Mouse (Mus musculus): ENCODE measurements around the gene Fes. TPM values are rescaled to one million over a fixed set of nuclear protein-coding genes. Genes with fewer than 3 reads are reported as not detected.

Gene Fes
- polyA plus RNA-seq (2015; fragmentation: Nextera tagmentation; extraction: Ambion mirVana), result 12.5 and 13.5 TPM in 2 replicates

- peaks cover 16% of the 10 kb centered on the region for H3K4me1 ChIP-seq
- WGBS, result 18% methylated on average over 33 of the region's 33 CpGs
These were observed at the start of gene Fes for GRCm38 (mm10) chr7:80387633-80388543. Gene Fes (minus strand): TSS chr7:80387946.

GRCm38 (mm10) chr7:80436571-80436970 lies 48.8 kb upstream of the Fes start:
- Histone ChIP-seq H3K27ac (no peak overlapping the region), H3K36me3 (no peaks in the 10 kb centered on the region), H3K9ac (no peak overlapping the region), H3K4me2 (no peak overlapping the region), H3K4me1 (0 out of 2 replicates have a peak, but pooled peaks cover 6% of the 10 kb centered on the region), H3K27me3 (replicated peaks) (no peaks in the 10 kb centered on the region), H3K9me3 (no peaks in the 10 kb centered on the region), H3K4me3 (replicated peaks) (no peak overlapping the region)
- ATAC-seq (ENCODE audit: insufficient read depth, low FRiP score, low read depth), result no peak
- 76% methylated on average over 7 of the region's 7 CpGs for WGBS

More at GRCm38 (mm10) chr7:80387633-80388543, at the start of gene Fes:
- H3K9ac ChIP-seq, result peak within 1 kb of the TSS; percentile 16; the same call in 1 of the 2 replicates
- no peaks in the 10 kb centered on the region for H3K27me3 ChIP-seq (replicated peaks)
- peak; percentile 33; the same call in 1 of the 2 replicates for ATAC-seq (ENCODE audit: insufficient read depth, low FRiP score, low read depth)
- H3K9me3 ChIP-seq, result no peaks in the 10 kb centered on the region
- peak within 1 kb of the TSS; percentile 34 for H3K4me3 ChIP-seq (replicated peaks)
- H3K36me3 ChIP-seq, result peaks cover 26% of the 10 kb centered on the region; the same call in 1 of the 2 replicates
- peak within 1 kb of the TSS; percentile 73 for H3K27ac ChIP-seq
- peak within 1 kb of the TSS; percentile 46 for H3K4me2 ChIP-seq

- Histone ChIP-seq H3K27me3 (replicated peaks) (no peaks in the 10 kb centered on the region), H3K4me3 (replicated peaks) (no peak overlapping the region), H3K27ac (no peak overlapping the region), H3K4me2 (no peak overlapping the region), H3K36me3 (no peaks in the 10 kb centered on the region), H3K9me3 (no peaks in the 10 kb centered on the region), H3K9ac (no peak overlapping the region), H3K4me1 (0 out of 2 replicates have a peak, but pooled peaks cover 6% of the 10 kb centered on the region)
- WGBS, result 54% methylated on average over 3 of the region's 3 CpGs
- ATAC-seq (ENCODE audit: insufficient read depth, low FRiP score, low read depth), result peak; percentile 39; the same call in 1 of the 2 replicates
These were observed 47.8 kb upstream of the Fes start for GRCm38 (mm10) chr7:80435594-80435993.

GRCm38 (mm10) chr7:80429661-80430060 lies 41.9 kb upstream of the Fes start:
- Histone ChIP-seq H3K9ac (no peak overlapping the region), H3K9me3 (no peaks in the 10 kb centered on the region), H3K4me3 (replicated peaks) (no peak overlapping the region), H3K4me1 (no peaks in the 10 kb centered on the region), H3K27ac (no peak overlapping the region), H3K36me3 (no peaks in the 10 kb centered on the region), H3K4me2 (no peak overlapping the region), H3K27me3 (replicated peaks) (no peaks in the 10 kb centered on the region)
- 88% methylated on average over 12 of the region's 12 CpGs for WGBS
- no peak for ATAC-seq (ENCODE audit: insufficient read depth, low FRiP score, low read depth)

- no peak for ATAC-seq (ENCODE audit: insufficient read depth, low FRiP score, low read depth)
- peaks cover 5% of the 10 kb centered on the region; the same call in 1 of the 2 replicates for H3K4me1 ChIP-seq
- no peaks in the 10 kb centered on the region for H3K36me3 ChIP-seq
- H3K27ac ChIP-seq, result no peak overlapping the region
- whole genome bisulfite sequencing, result 74% methylated on average over 5 of the region's 5 CpGs
- no peak overlapping the region for H3K9ac ChIP-seq
- H3K27me3 ChIP-seq (replicated peaks), result no peaks in the 10 kb centered on the region
- H3K4me3 ChIP-seq (replicated peaks), result no peak overlapping the region
- H3K9me3 ChIP-seq, result no peaks in the 10 kb centered on the region
- no peak overlapping the region for H3K4me2 ChIP-seq
These were observed 40.0 kb upstream of the Fes start for GRCm38 (mm10) chr7:80427730-80428129.

GRCm38 (mm10) chr7:80426363-80426762 lies 38.6 kb upstream of the Fes start:
- no peak overlapping the region for H3K9ac ChIP-seq
- H3K27ac ChIP-seq, result no peak overlapping the region
- no peaks in the 10 kb centered on the region for H3K27me3 ChIP-seq (replicated peaks)
- no peaks in the 10 kb centered on the region for H3K36me3 ChIP-seq
- H3K4me1 ChIP-seq, result peaks cover 7% of the 10 kb centered on the region; the same call in 1 of the 2 replicates
- WGBS, result 65% methylated on average over 7 of the region's 7 CpGs
- no peak overlapping the region for H3K4me3 ChIP-seq (replicated peaks)
- ATAC-seq (ENCODE audit: insufficient read depth, low FRiP score, low read depth), result no peak
- no peaks in the 10 kb centered on the region for H3K9me3 ChIP-seq
- H3K4me2 ChIP-seq, result no peak overlapping the region

GRCm38 (mm10) chr7:80424722-80425121 lies 37.0 kb upstream of the Fes start:
- Histone ChIP-seq H3K9me3 (no peaks in the 10 kb centered on the region), H3K27me3 (replicated peaks) (no peaks in the 10 kb centered on the region), H3K36me3 (no peaks in the 10 kb centered on the region), H3K4me2 (no peak overlapping the region), H3K4me3 (replicated peaks) (no peak overlapping the region), H3K4me1 (peaks cover 7% of the 10 kb centered on the region; the same call in 1 of the 2 replicates), H3K9ac (no peak overlapping the region), H3K27ac (no peak overlapping the region)
- 82% methylated on average over 6 of the region's 6 CpGs for WGBS
- no peak for ATAC-seq (ENCODE audit: insufficient read depth, low FRiP score, low read depth)

- Histone ChIP-seq H3K27ac (peak overlapping the region; percentile 42; the same call in 1 of the 2 replicates), H3K4me1 (peaks cover 7% of the 10 kb centered on the region; the same call in 1 of the 2 replicates), H3K9ac (no peak overlapping the region), H3K4me3 (replicated peaks) (peak overlapping the region; percentile 18; the same call in 1 of the 2 replicates), H3K9me3 (no peaks in the 10 kb centered on the region), H3K4me2 (peak overlapping the region; percentile 49), H3K27me3 (replicated peaks) (no peaks in the 10 kb centered on the region), H3K36me3 (no peaks in the 10 kb centered on the region)
- 9% methylated on average over 20 of the region's 20 CpGs for WGBS
- peak; percentile 41; the same call in 1 of the 2 replicates for ATAC-seq (ENCODE audit: insufficient read depth, low FRiP score, low read depth)
These were observed 35.2 kb upstream of the Fes start for GRCm38 (mm10) chr7:80422759-80423480.

- 91% methylated on average over 6 of the region's 6 CpGs for WGBS
- Histone ChIP-seq H3K27me3 (replicated peaks) (no peaks in the 10 kb centered on the region), H3K9me3 (no peaks in the 10 kb centered on the region), H3K36me3 (no peaks in the 10 kb centered on the region), H3K4me2 (no peak overlapping the region), H3K9ac (no peak overlapping the region), H3K4me1 (peaks cover 7% of the 10 kb centered on the region; the same call in 1 of the 2 replicates), H3K4me3 (replicated peaks) (no peak overlapping the region), H3K27ac (no peak overlapping the region)
- ATAC-seq (ENCODE audit: insufficient read depth, low FRiP score, low read depth), result no peak
These were observed 33.8 kb upstream of the Fes start for GRCm38 (mm10) chr7:80421576-80421975.

GRCm38 (mm10) chr7:80420586-80420985 lies 32.8 kb upstream of the Fes start:
- 85% methylated on average over 4 of the region's 4 CpGs for WGBS
- H3K9ac ChIP-seq, result no peak overlapping the region
- no peak for ATAC-seq (ENCODE audit: insufficient read depth, low FRiP score, low read depth)
- H3K4me2 ChIP-seq, result no peak overlapping the region
- peaks cover 7% of the 10 kb centered on the region; the same call in 1 of the 2 replicates for H3K4me1 ChIP-seq
- H3K27me3 ChIP-seq (replicated peaks), result no peaks in the 10 kb centered on the region
- H3K27ac ChIP-seq, result no peak overlapping the region
- H3K36me3 ChIP-seq, result no peaks in the 10 kb centered on the region
- H3K9me3 ChIP-seq, result no peaks in the 10 kb centered on the region
- no peak overlapping the region for H3K4me3 ChIP-seq (replicated peaks)

- Histone ChIP-seq H3K9ac (no peak overlapping the region), H3K9me3 (no peaks in the 10 kb centered on the region), H3K4me2 (no peak overlapping the region), H3K27me3 (replicated peaks) (no peaks in the 10 kb centered on the region), H3K36me3 (no peaks in the 10 kb centered on the region), H3K27ac (no peak overlapping the region), H3K4me1 (peaks cover 7% of the 10 kb centered on the region; the same call in 1 of the 2 replicates), H3K4me3 (replicated peaks) (no peak overlapping the region)
- WGBS, result 53% methylated on average over 3 of the region's 3 CpGs
- ATAC-seq (ENCODE audit: insufficient read depth, low FRiP score, low read depth), result no peak
These were observed 31.5 kb upstream of the Fes start for GRCm38 (mm10) chr7:80419278-80419677.
